Mouse (Mus musculus) activated CD4-positive, CD25-positive, alpha-beta regulatory T cell, adult 4 months (primary cell): ENCODE data around the gene Gm18336. TPM values are rescaled to one million over a fixed set of nuclear protein-coding genes. Genes with fewer than 3 reads are reported as not detected.
"Not testable (repeated sequence)": the region's sequence is repeated elsewhere in the genome, so short reads cannot be mapped to it uniquely, and the experiment has no call there.

Experiments used
- ATAC-seq: one replicate; pipeline ENCODE4 v1.8.0; 2017
- polyA plus RNA-seq, 2 experiments: library from polyadenylated mRNA; unstranded; fragments of 100-300 nt; shearing (Covaris generic); gene quantifications; one replicate each; pipeline ENCODE4 v1.2.1; 2017

Gene Gm18336
- not detected for polyA plus RNA-seq

DNA sequence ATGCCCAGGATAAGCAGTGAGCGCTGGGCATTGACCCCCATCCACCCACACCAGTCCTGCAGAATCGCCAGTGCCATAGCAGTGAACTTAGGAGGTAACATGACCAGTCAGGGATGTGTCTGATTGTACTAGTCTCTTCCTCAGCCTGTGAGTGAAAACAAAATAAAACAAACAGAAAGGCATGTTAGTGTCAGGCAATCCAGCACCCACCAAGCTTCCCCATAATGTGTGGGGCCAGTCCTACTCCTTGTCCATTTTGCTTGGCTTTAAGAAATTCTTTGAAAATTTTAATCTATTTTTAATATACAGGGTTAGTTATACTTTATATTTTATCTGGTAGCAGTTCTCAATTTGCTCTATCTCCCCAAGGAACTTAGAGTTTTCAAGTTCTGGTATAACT is at the start of gene Gm18336:
Gm18336 (minus strand) TSS at position 101 of the 400 bp plus-strand sequence.
- ATAC-seq, result not testable (repeated sequence)

DNA sequence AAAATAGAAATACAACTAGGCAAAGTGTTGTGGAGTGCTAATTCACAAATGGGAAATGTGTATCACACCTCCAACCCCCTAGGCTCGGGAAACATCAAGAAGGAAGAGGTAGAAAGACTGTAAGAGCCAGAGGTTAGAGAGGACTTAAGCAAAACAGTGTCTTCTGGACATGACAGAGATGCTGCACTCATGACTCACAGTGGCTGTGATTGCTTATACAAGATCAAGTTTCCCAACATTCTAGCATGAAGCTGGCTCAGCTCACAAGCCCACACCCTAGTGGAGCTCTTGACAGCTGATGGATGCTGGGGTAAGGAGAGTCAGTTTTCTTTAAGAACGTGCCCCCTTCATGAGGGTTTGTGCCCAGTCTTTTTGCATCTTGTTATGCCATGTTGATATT is 42.9 kb upstream of the Gm18336 start:
- no peak for ATAC-seq

DNA sequence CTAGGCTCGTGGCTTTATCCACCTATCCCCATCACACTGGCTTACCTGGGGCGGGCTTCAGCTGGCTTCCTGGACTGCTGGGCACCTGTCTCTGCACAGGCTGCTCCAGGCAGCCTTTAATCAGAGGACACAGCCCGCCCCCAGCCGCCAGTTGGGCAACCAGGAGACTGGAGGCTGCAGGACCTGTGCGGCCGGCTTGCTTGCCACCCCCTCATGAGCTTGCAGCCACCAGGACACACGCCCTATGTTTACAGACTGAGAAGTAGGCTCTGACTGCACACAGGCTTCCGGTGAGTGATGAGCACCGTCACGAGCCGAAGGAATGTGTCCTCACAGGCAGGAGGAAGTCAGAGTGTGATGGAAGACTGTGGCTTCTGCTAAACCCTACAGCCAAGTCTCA is 36.7 kb upstream of the Gm18336 start, which contains the start of gene Trex2:
Trex2 (minus strand) TSS at position 93 of the 400 bp plus-strand sequence.
- no peak for ATAC-seq

GRCm38 (mm10) chrX:73432850-73433249 is 34.3 kb upstream of the Gm18336 start:
- no peak for ATAC-seq

DNA sequence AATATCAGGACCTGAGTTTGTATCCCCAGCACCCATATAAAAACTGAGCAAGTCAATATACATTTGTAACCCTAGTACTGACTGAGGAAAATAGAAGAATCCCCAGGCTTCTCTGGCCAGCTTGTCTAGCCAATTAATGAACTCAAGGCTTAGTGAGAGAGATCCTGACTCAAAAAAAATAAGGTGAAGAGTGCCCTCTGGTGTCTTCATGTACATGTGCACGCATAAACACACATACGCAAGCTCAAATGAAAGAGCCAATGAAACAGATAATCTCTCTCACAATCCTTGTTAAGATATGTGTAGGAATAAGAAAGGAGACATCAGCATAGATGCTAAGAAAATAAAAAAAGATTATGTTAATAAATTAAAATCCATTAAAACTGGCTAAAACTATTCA is 31.5 kb upstream of the Gm18336 start:
- no peak for ATAC-seq

DNA sequence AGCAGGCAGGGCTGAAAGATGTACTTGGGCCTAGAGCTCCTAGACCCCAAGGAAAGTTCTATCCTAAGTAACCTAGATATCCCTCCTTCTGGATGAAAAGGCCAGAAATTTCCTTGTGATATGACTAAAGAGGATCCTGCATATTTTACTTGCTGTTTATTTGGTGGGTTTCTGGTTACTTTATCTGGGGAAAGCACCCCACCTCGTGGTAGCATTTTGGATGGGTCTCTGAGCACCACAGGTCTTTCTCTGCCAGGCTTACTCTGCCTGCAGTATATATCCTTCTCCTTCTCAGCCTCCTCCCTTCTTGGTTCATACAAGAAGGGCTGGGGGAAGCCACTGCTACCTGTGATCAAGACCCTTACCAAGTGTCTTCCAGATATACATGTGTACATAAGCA is 14.2 kb upstream of the Gm18336 start:
- ATAC-seq, result no peak

DNA sequence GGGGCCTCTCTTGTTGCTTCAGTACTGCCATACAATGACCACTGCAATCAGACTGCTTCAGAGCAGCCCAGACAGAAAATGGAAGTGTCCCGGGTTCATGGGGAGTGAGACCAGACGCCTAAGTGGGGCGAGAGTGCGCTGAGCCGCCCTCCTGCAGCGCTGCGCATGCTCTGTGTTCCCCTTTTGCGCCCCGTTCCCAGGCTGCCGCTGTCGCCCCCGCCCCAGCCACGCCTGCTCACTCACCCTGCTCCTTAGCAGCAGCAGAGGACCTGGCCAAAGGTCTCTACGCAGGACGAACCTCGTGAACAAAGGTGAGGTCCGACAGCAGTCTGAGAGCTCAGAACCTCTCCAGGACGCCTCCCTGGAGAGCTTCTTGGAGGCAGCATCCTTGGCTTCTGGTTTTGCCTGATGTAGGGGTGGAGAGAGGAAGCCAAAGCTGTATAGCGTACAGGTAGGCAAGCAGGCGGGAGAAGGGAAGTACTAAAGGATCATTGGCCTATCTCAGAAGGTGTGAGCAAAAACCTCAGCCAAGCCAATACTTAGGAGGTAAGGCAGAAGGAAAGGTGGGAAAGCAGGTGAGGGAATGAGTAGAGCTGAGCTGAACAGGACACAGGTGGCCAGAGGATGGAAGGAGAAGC is 12.5 kb upstream of the Gm18336 start, which contains the start of gene Zfp92:
Zfp92 (plus strand) TSS at position 217 of the 638 bp plus-strand sequence.
- no peak for ATAC-seq

- ATAC-seq, result no peak
Observed at GRCm38 (mm10) chrX:73401616-73402015, 3.1 kb upstream of the Gm18336 start.

DNA sequence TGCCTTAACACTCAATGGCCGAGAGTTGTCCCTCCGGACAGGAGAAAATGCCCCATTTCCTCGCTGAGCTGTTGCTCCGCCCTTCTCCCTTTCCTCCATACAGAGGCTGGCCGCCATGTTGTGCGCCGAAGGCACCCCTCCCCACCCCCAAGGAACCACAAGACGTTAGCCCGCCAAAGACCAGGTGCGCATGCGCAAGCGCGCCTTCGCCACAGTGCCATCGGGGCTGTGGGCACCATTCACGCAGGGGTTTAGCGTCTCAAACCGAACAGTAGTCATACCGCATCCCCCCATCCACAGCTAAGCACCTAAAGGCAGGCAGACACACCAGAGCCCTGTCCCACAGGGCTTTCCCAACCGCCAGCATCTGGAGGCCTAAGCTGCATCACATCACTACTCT is 2.4 kb upstream of the Gm18336 start:
- ATAC-seq, result no peak

- ATAC-seq, result no peak
Observed at GRCm38 (mm10) chrX:73396446-73396845, 2.1 kb downstream of the Gm18336 start.

DNA sequence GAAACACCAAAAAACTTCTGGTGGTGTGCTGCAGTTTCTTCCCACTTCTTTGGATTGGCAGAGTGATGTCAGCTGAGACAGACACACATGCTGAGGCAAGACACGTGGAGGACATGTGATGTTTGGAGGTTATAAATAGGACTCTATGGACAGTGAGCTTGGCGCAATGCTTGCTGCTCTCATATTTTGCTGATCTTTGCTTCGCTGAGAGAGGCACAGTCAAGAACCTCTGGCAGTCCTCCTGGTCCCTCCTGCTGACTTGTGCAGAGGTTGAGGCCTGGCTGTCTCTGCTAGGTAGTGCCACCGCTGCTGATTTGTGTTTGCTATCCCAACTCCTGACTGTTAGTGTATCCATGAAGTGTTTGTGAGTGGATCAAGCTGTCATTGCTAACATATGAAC is 7.1 kb downstream of the Gm18336 start:
- ATAC-seq, result no peak

DNA sequence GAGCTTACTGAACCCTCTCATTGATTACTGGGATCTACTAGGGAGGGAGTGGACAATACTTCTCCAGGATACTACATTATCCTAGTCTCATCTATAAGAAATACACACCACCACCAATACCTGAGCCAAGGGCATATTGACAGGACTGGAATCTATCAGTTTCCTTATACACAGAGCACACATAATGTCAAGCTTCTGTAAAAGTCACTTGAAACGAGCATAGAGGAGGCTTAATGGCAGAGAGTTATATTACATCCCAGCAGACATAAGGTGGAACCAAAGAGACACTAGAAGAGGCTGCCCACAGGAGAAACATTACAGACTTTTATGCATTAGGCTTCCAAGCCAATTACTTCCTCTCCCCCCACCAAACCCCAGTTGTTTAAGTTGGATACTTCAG is 13.6 kb downstream of the Gm18336 start:
- no peak for ATAC-seq

GRCm38 (mm10) chrX:73384419-73384818 is 14.1 kb downstream of the Gm18336 start:
- no peak for ATAC-seq

- ATAC-seq, result no peak
Observed at GRCm38 (mm10) chrX:73363291-73363690, 35.2 kb downstream of the Gm18336 start.

DNA sequence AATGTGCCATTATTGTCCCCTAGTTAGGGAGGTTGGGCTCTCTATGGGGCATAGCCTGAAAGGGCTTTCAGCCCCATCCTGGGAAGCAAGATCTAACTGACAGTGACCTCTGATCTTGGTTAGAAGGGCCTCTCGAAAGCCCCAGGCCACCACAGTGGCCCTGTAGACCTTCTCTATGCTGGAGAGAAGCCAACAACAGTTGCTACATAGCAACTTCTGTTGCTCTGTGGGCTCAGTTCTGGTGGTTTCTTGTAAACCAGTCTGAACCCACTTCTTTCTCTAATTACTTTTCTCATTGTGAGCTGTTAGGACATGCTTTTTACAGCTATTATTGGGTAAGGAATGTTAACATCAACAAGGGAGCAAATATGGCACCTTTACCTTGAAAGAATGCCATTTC is 41.8 kb downstream of the Gm18336 start:
- ATAC-seq, result no peak

DNA sequence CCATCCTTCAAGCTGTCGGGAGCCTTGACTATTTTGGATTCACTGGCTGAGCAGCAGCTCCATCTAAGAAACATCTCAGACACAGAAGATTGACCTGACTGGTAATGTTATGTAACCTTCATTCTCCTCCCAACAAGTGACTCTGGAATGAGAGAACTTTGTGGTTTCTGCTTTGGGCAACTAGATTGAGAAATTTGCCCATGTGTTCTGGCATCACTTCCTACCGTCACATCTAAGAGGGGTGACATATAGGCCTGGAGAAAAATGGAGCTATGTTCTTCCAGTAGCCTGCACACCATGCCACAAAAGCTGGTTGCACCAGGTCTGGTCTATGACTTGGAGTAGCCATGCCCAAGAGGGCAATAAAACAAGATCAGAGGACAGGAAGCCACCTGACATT is 42.4 kb downstream of the Gm18336 start:
- ATAC-seq, result no peak

Other genes with a start within 250 kb of the Gm18336 start
- gene Xlr5b, start 249.9 kb downstream of the Gm18336 start, polyA plus RNA-seq, result not detected
- not detected for gene DXBay18, start 249.3 kb downstream of the Gm18336 start, polyA plus RNA-seq
- gene Spin2d, start 221.7 kb downstream of the Gm18336 start, polyA plus RNA-seq, result not detected
- gene Xlr3b, start 206.5 kb downstream of the Gm18336 start, polyA plus RNA-seq, result 10 to 100 TPM; 12.7 to 30.6 TPM
- 100 to 1,000 TPM; 144 to 160 TPM for gene Xlr4b, start 184.4 kb downstream of the Gm18336 start, polyA plus RNA-seq
- 1 to 10 TPM; 1.3 to 1.5 TPM for gene F8a, start 170.4 kb downstream of the Gm18336 start, polyA plus RNA-seq
- gene Xlr4c, start 155.6 kb downstream of the Gm18336 start, polyA plus RNA-seq, result 10 to 100 TPM; 85.6 to 87.3 TPM
- gene Xlr3c, start 133.3 kb downstream of the Gm18336 start, polyA plus RNA-seq, result not detected
- not detected for gene Xlr5a, start 105.8 kb downstream of the Gm18336 start, polyA plus RNA-seq
- gene Xlr5c, start 105.8 kb downstream of the Gm18336 start, polyA plus RNA-seq, result not detected
- gene Gm45015, start 61.9 kb downstream of the Gm18336 start, polyA plus RNA-seq, result not detected
- 10 to 100 TPM; 11.0 to 11.6 TPM for gene Zfp275, start 56.1 kb downstream of the Gm18336 start, polyA plus RNA-seq
- gene Zfp92, start 12.4 kb upstream of the Gm18336 start, polyA plus RNA-seq, result under 1 TPM; 0.09 to 0.22 TPM
- gene Trex2, start 36.6 kb upstream of the Gm18336 start, polyA plus RNA-seq, result not detected
- gene Haus7, start 60.3 kb upstream of the Gm18336 start, polyA plus RNA-seq, result 10 to 100 TPM; 33.0 to 34.5 TPM
- gene Bgn, start 84.9 kb upstream of the Gm18336 start, polyA plus RNA-seq, result not detected
- gene Atp2b3, start 104.3 kb upstream of the Gm18336 start, polyA plus RNA-seq, result not detected
- under 1 TPM in 1 of 2 experiments, not detected in 1; 0.23 TPM for gene Dusp9, start 240.7 kb upstream of the Gm18336 start, polyA plus RNA-seq